Mouse (Mus musculus) forebrain, embryonic 16.5 days (tissue): ENCODE results near the gene 4933407L21Rik. TPM values are rescaled to one million over a fixed set of nuclear protein-coding genes. Genes with fewer than 3 reads are reported as not detected.

Experiments used
- ATAC-seq: fragments of 200-750 bp; cut with Nextera tagmentation; 2 replicates; pipeline ENCODE4 v1.8.0; 2017; ENCODE audit warnings: mild to moderate bottlenecking, moderate library complexity
- H3K27ac ChIP-seq: fragments of 300-500 bp; sonication (generic); 2 replicates; pipeline ENCODE4 v1.5.1; 2014; ENCODE audit warnings: low read length, control low read depth
- H3K27me3 ChIP-seq: fragments of 300-500 bp; sonication (generic); replicated peaks from 2 replicates; pipeline ENCODE4 v1.6.1; 2014; ENCODE audit warnings: low read length; ENCODE audit not compliant: control insufficient read depth, insufficient read depth
- H3K36me3 ChIP-seq: fragments of 300-500 bp; sonication (generic); 2 replicates; pipeline ENCODE4 v1.6.1; 2014; ENCODE audit not compliant: control insufficient read depth, insufficient read depth
- H3K4me1 ChIP-seq: fragments of 300-500 bp; sonication (generic); replicated peaks from 2 replicates; pipeline ENCODE4 v1.6.1; 2014; ENCODE audit warnings: low read length; ENCODE audit not compliant: control insufficient read depth, insufficient read depth
- H3K4me2 ChIP-seq: fragments of 300-500 bp; sonication (generic); 2 replicates; pipeline ENCODE4 v1.6.1; 2014; ENCODE audit warnings: mild to moderate bottlenecking, low read length, control low read depth
- H3K4me3 ChIP-seq: fragments of 300-500 bp; sonication (generic); replicated peaks from 2 replicates; pipeline ENCODE4 v1.5.1; 2014; ENCODE audit warnings: mild to moderate bottlenecking, low read length, control low read depth
- H3K9ac ChIP-seq: fragments of 300-500 bp; sonication (generic); replicated peaks from 2 replicates; pipeline ENCODE4 v1.6.1; 2014; ENCODE audit warnings: low read depth, low read length, control low read depth
- H3K9me3 ChIP-seq: fragments of 300-500 bp; sonication (generic); 2 replicates; pipeline ENCODE4 v1.6.1; 2016; ENCODE audit warnings: low read length; ENCODE audit not compliant: control insufficient read depth
- WGBS: fragments of 180-500 bp; shearing (Covaris S2); extraction: QIAGEN DNeasy Blood & Tissue Kit; methylation state at CpG from one replicate; pipeline ENCODE4 v1.1.7; 2014; 5-methylcytosine and 5-hydroxymethylcytosine counted together
- polyA plus RNA-seq: library from polyadenylated mRNA; unstranded; fragments of >200 nt; fragmentation: Nextera tagmentation; extraction: Ambion mirVana; gene quantifications from 2 replicates; pipeline ENCODE4 v1.2.1, GENCODE M21; 2015

The 4933407L21Rik gene
- polyA plus RNA-seq, 1 experiment from 2014 or later: 5.6 TPM

- 74% methylated on average over 1 of the region's 1 CpGs for WGBS
- Histone ChIP-seq H3K27ac (no peak overlapping the region), H3K36me3 (no peaks in the 10 kb centered on the region), H3K9ac (no peak overlapping the region), H3K4me2 (no peak overlapping the region), H3K4me1 (0 out of 2 replicates have a peak, but pooled peaks cover 3% of the 10 kb centered on the region), H3K9me3 (no peaks in the 10 kb centered on the region), H3K4me3 (no peak overlapping the region), H3K27me3 (no peaks in the 10 kb centered on the region)
- ATAC-seq: 0 out of 2 replicates have a peak, but pooled peaks have one; percentile 49
Measured at GRCm38 (mm10) chr1:85969081-85969480, 40.8 kb downstream of the 4933407L21Rik start.

- H3K27me3 ChIP-seq: no peaks in the 10 kb centered on the region
- no peak overlapping the region for H3K27ac ChIP-seq
- no peaks in the 10 kb centered on the region for H3K9me3 ChIP-seq
- peak; percentile 74 for ATAC-seq
- H3K4me2 ChIP-seq: no peak overlapping the region
- no peaks in the 10 kb centered on the region for H3K36me3 ChIP-seq
- 29% methylated on average over 1 of the region's 1 CpGs for WGBS
- H3K9ac ChIP-seq: no peak overlapping the region
- 0 out of 2 replicates have a peak, but pooled peaks cover 3% of the 10 kb centered on the region for H3K4me1 ChIP-seq
- no peak overlapping the region for H3K4me3 ChIP-seq
Measured at GRCm38 (mm10) chr1:85969519-85969918, 41.2 kb downstream of the 4933407L21Rik start.

- Histone ChIP-seq H3K4me3 (no peak overlapping the region), H3K4me1 (0 out of 2 replicates have a peak, but pooled peaks cover 3% of the 10 kb centered on the region), H3K36me3 (no peaks in the 10 kb centered on the region), H3K27ac (no peak overlapping the region), H3K27me3 (no peaks in the 10 kb centered on the region), H3K9ac (no peak overlapping the region), H3K9me3 (no peaks in the 10 kb centered on the region), H3K4me2 (no peak overlapping the region)
- ATAC-seq: no peak
- 94% methylated on average over 3 of the region's 3 CpGs for WGBS
Measured at GRCm38 (mm10) chr1:85971070-85971469, 42.8 kb downstream of the 4933407L21Rik start.

GRCm38 (mm10) chr1:85972341-85972740, 44.1 kb downstream of the 4933407L21Rik start:
- Histone ChIP-seq H3K4me3 (no peak overlapping the region), H3K36me3 (no peaks in the 10 kb centered on the region), H3K9me3 (no peaks in the 10 kb centered on the region), H3K9ac (no peak overlapping the region), H3K4me2 (no peak overlapping the region), H3K4me1 (0 out of 2 replicates have a peak, but pooled peaks cover 3% of the 10 kb centered on the region), H3K27ac (no peak overlapping the region), H3K27me3 (no peaks in the 10 kb centered on the region)
- WGBS: 49% methylated on average over 3 of the region's 3 CpGs
- no peak for ATAC-seq

- Histone ChIP-seq H3K9ac (no peak overlapping the region), H3K36me3 (no peaks in the 10 kb centered on the region), H3K9me3 (no peaks in the 10 kb centered on the region), H3K27ac (no peak overlapping the region), H3K4me3 (no peak overlapping the region), H3K4me1 (0 out of 2 replicates have a peak, but pooled peaks cover 3% of the 10 kb centered on the region), H3K4me2 (no peak overlapping the region), H3K27me3 (no peaks in the 10 kb centered on the region)
- WGBS: 81% methylated on average over 2 of the region's 2 CpGs
- ATAC-seq: no peak
Measured at GRCm38 (mm10) chr1:85973468-85973877, 45.2 kb downstream of the 4933407L21Rik start.

- Histone ChIP-seq H3K4me2 (no peak overlapping the region), H3K36me3 (no peaks in the 10 kb centered on the region), H3K27ac (no peak overlapping the region), H3K9me3 (no peaks in the 10 kb centered on the region), H3K27me3 (no peaks in the 10 kb centered on the region), H3K4me1 (0 out of 2 replicates have a peak, but pooled peaks cover 2% of the 10 kb centered on the region), H3K4me3 (no peak overlapping the region), H3K9ac (no peak overlapping the region)
- no peak for ATAC-seq
- 80% methylated on average over 3 of the region's 3 CpGs for WGBS
Measured at GRCm38 (mm10) chr1:85977709-85978108, 49.4 kb downstream of the 4933407L21Rik start.

- H3K9ac ChIP-seq: no peak overlapping the region
- no peak overlapping the region for H3K4me3 ChIP-seq
- H3K9me3 ChIP-seq: no peaks in the 10 kb centered on the region
- H3K36me3 ChIP-seq: no peaks in the 10 kb centered on the region
- H3K27ac ChIP-seq: no peak overlapping the region
- H3K27me3 ChIP-seq: no peaks in the 10 kb centered on the region
- H3K4me2 ChIP-seq: no peak overlapping the region
- H3K4me1 ChIP-seq: 0 out of 2 replicates have a peak, but pooled peaks cover 2% of the 10 kb centered on the region
- no peak for ATAC-seq
- 58% methylated on average over 7 of the region's 7 CpGs for WGBS
Measured at GRCm38 (mm10) chr1:85981738-85982357, 53.6 kb downstream of the 4933407L21Rik start.

- no peak overlapping the region for H3K27ac ChIP-seq
- WGBS: 91% methylated on average over 3 of the region's 3 CpGs
- no peak overlapping the region for H3K4me2 ChIP-seq
- no peaks in the 10 kb centered on the region for H3K27me3 ChIP-seq
- H3K36me3 ChIP-seq: no peaks in the 10 kb centered on the region
- H3K9me3 ChIP-seq: no peaks in the 10 kb centered on the region
- H3K4me1 ChIP-seq: 0 out of 2 replicates have a peak, but pooled peaks cover 2% of the 10 kb centered on the region
- no peak overlapping the region for H3K4me3 ChIP-seq
- ATAC-seq: no peak
- H3K9ac ChIP-seq: no peak overlapping the region
Measured at GRCm38 (mm10) chr1:85985784-85986183, 57.5 kb downstream of the 4933407L21Rik start.

GRCm38 (mm10) chr1:85988351-85988750, 60.1 kb downstream of the 4933407L21Rik start:
- Histone ChIP-seq H3K9ac (no peak overlapping the region), H3K4me2 (no peak overlapping the region), H3K27ac (no peak overlapping the region), H3K4me3 (no peak overlapping the region), H3K27me3 (no peaks in the 10 kb centered on the region), H3K9me3 (no peaks in the 10 kb centered on the region), H3K36me3 (no peaks in the 10 kb centered on the region), H3K4me1 (no peaks in the 10 kb centered on the region)
- no peak for ATAC-seq
- WGBS: 84% methylated on average over 4 of the region's 4 CpGs
